Mouse (Mus musculus): ENCODE data around the gene Thsd4. TPM values are rescaled to one million over a fixed set of nuclear protein-coding genes. Genes with fewer than 3 reads are reported as not detected.
"Not testable (repeated sequence)": the region's sequence is repeated elsewhere in the genome, so short reads cannot be mapped to it uniquely, and the experiment has no call there.

Thsd4 gene
- total RNA-seq, 2 experiments from 2014 or later = 17.0 to 17.5 TPM

- no peak for DNase-seq
- intact Hi-C loops (cut with DNase I) = no loop called here
These were observed 582.2 kb downstream of the Thsd4 start for GRCm38 (mm10) chr9:59939691-59940090.

GRCm38 (mm10) chr9:59938529-59938928 lies 583.3 kb downstream of the Thsd4 start:
- no peak for DNase-seq
- intact Hi-C loops (cut with DNase I) = no loop called here

- intact Hi-C loops (cut with DNase I); DNase-seq: not testable (repeated sequence)
These were observed 586.0 kb downstream of the Thsd4 start for GRCm38 (mm10) chr9:59935866-59936265.

- intact Hi-C loops (cut with DNase I) = no loop called here
- DNase-seq = no peak
These were observed 591.6 kb downstream of the Thsd4 start for GRCm38 (mm10) chr9:59930248-59930647.

Other genes starting within 250 kb of the Thsd4 start
- 1 to 10 TPM; 7.2 to 9.3 TPM for gene Lrrc49, start 166.1 kb upstream of the Thsd4 start, total RNA-seq (2021)
- gene Larp6, start 190.9 kb upstream of the Thsd4 start, total RNA-seq (2021) = 1 to 10 TPM; 1.3 to 1.5 TPM

Data from heart, postnatal 10 days (tissue).